Mouse (Mus musculus) myocyte (in vitro differentiated cells): ENCODE results near the gene Nectin3.

ENCODE experiments used
- POLR2A ChIP-seq: IDR thresholded peaks from one replicate; pipeline ENCODE4 v1.6.1; 2011; ENCODE audit warnings: low read depth, mild to moderate bottlenecking, control low read depth, moderate library complexity; ENCODE audit not compliant: insufficient read length
- POLR2AphosphoS2 ChIP-seq: IDR thresholded peaks from one replicate; pipeline ENCODE4 v1.6.1; 2011; ENCODE audit warnings: low read depth, control low read depth; ENCODE audit not compliant: insufficient read length
- USF1 ChIP-seq: IDR thresholded peaks from one replicate; pipeline ENCODE4 v1.6.1; 2011; ENCODE audit warnings: low read depth, mild to moderate bottlenecking, control low read depth, moderate library complexity

- TF ChIP-seq POLR2A: no peak
- no peak for TF ChIP-seq POLR2AphosphoS2
- TF ChIP-seq USF1: no peak
These were observed 109.6 kb downstream of the Nectin3 start for GRCm38 (mm10) chr16:46388527-46389414.
